Mouse (Mus musculus) liver, adult 2 months (tissue): ENCODE results near the gene Nfyb.

Experiments
- CTCF ChIP-seq: fragments of 200-500 bp; IDR thresholded peaks from 2 replicates; pipeline ENCODE4 v1.5.1; 2011; ENCODE audit warnings: low read depth, low read length, control low read depth
- POLR2A ChIP-seq: fragments of 200-500 bp; IDR thresholded peaks from 2 replicates; pipeline ENCODE4 v1.6.1; 2011; ENCODE audit warnings: low read length, control low read depth; ENCODE audit not compliant: insufficient read depth; ENCODE audit errors: extremely low read depth

GRCm38 (mm10) chr10:82698712-82699261, 65.2 kb downstream of the Nfyb start:
- TF ChIP-seq CTCF (no peak), POLR2A (peak; percentile 56)
